Mouse (Mus musculus) liver, postnatal 0 days (tissue): ENCODE measurements around the gene Fbn1. TPM values are rescaled to one million over a fixed set of nuclear protein-coding genes. Genes with fewer than 3 reads are reported as not detected.

Source experiments
- ATAC-seq: fragments of 200-750 bp; cut with Nextera tagmentation; 2 replicates; pipeline ENCODE4 v1.8.0; 2017; ENCODE audit warnings: mild to moderate bottlenecking, moderate library complexity
- DNase-seq: peaks from one replicate; pipeline ENCODE4 v3.0.0-alpha.2; 2016
- H3K27ac ChIP-seq: fragments of 300-500 bp; sonication (generic); 2 replicates; pipeline ENCODE4 v1.5.1; 2014; ENCODE audit warnings: antibody characterized with exemption, moderate library complexity, mild to moderate bottlenecking, low read depth
- H3K27me3 ChIP-seq: fragments of 300-500 bp; sonication (generic); 2 replicates; pipeline ENCODE4 v1.6.1; 2014; ENCODE audit warnings: low read length, control low read depth, mixed read lengths; ENCODE audit not compliant: insufficient read depth
- H3K36me3 ChIP-seq: fragments of 300-500 bp; sonication (generic); replicated peaks from 2 replicates; pipeline ENCODE4 v1.6.1; 2014; ENCODE audit warnings: mild to moderate bottlenecking, control low read depth, low read length, moderate library complexity, mixed read lengths; ENCODE audit not compliant: insufficient read depth
- H3K4me1 ChIP-seq: fragments of 300-500 bp; sonication (generic); 2 replicates; pipeline ENCODE4 v1.6.1; 2014; ENCODE audit warnings: antibody characterized with exemption, mild to moderate bottlenecking, control low read depth; ENCODE audit not compliant: insufficient read depth
- H3K4me2 ChIP-seq: fragments of 300-500 bp; sonication (generic); 2 replicates; pipeline ENCODE4 v1.6.1; 2014; ENCODE audit warnings: low read depth, mild to moderate bottlenecking, low read length, moderate library complexity, mixed read lengths
- H3K4me3 ChIP-seq: fragments of 300-500 bp; sonication (generic); 2 replicates; pipeline ENCODE4 v1.5.1; 2014; ENCODE audit warnings: low read depth, low read length
- H3K9ac ChIP-seq: fragments of 300-500 bp; sonication (generic); replicated peaks from 2 replicates; pipeline ENCODE4 v1.6.1; 2014; ENCODE audit warnings: mild to moderate bottlenecking, moderate library complexity
- H3K9me3 ChIP-seq: fragments of 300-500 bp; sonication (generic); 2 replicates; pipeline ENCODE4 v1.6.1; 2016; ENCODE audit warnings: mild to moderate bottlenecking, control low read depth, low read length, mixed read lengths
- CTCF ChIP-seq: sonication (generic); IDR thresholded peaks from 2 replicates; pipeline ENCODE4 v1.5.1; 2016; ENCODE audit warnings: antibody characterized with exemption, low read depth
- EP300 ChIP-seq: IDR thresholded peaks from 2 replicates; pipeline ENCODE4 v1.6.1; 2016; ENCODE audit warnings: antibody characterized with exemption, low read depth, mild to moderate bottlenecking
- WGBS: fragments of 180-500 bp; shearing (Covaris S2); extraction: QIAGEN DNeasy Blood & Tissue Kit; methylation state at CpG from one replicate; pipeline ENCODE4 v1.1.7; 2014; ENCODE audit not compliant: insufficient replicate concordance; 5-methylcytosine and 5-hydroxymethylcytosine counted together
- polyA plus RNA-seq: library from polyadenylated mRNA; unstranded; fragments of >200 nt; fragmentation: Nextera tagmentation; extraction: Ambion mirVana; gene quantifications from 2 replicates; pipeline ENCODE4 v1.2.1, GENCODE M21; 2015

The Fbn1 gene
- polyA plus RNA-seq, 1 experiment from 2014 or later = 1.3 TPM

DNA sequence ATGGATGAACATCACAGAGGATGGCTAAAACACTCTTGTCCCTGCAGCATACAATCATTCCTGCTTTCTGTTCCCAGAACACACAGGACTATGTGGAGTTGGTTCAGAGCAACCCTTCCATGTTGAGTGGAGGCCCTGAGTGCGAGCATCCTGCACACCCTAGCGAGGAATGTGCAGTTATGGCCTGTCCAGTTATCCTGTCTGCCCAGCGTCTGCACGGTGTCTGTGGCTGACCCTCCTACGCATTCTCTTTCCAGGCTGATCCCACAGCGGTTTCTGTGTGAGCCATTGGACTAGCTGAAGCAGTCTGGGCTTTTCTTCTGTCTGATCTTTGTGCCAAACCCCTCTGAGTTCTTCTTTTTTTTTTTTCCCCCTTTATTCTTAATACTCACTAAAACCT lies 123.4 kb downstream of the Fbn1 start:
- Histone ChIP-seq H3K9me3 (no peaks in the 10 kb centered on the region), H3K9ac (no peak overlapping the region), H3K36me3 (no peaks in the 10 kb centered on the region), H3K27me3 (no peaks in the 10 kb centered on the region), H3K4me2 (no peak overlapping the region), H3K4me1 (no peaks in the 10 kb centered on the region), H3K4me3 (no peak overlapping the region), H3K27ac (no peak overlapping the region)
- WGBS = 83% methylated on average over 6 of the region's 6 CpGs
- DNase-seq (no peak), ATAC-seq (no peak)
- TF ChIP-seq EP300 = no peak
- TF ChIP-seq CTCF = no peak

DNA sequence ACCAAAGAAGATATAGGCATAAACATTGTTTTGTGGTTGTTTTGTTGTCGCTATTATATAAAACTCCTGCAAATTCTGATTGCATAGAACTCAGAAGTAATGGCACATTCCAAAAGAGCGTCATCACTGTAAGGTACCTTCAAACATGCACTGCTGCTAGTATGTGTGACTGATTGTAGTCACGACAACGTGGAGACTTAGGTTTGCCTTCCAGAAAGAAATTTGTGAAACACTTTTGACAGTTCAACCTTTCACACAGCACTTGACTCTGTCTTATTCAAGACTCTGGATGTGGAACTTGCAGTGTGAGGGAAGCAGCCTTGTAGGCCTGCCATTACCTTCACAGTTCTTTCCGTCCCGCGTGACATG lies 124.5 kb downstream of the Fbn1 start:
- no peak for ATAC-seq
- H3K4me3 ChIP-seq = no peak overlapping the region
- no peak overlapping the region for H3K9ac ChIP-seq
- H3K4me1 ChIP-seq = no peaks in the 10 kb centered on the region
- H3K27ac ChIP-seq = no peak overlapping the region
- 84% methylated on average over 7 of the region's 7 CpGs for WGBS
- TF ChIP-seq CTCF (no peak), EP300 (no peak)
- H3K4me2 ChIP-seq = no peak overlapping the region
- H3K9me3 ChIP-seq = no peaks in the 10 kb centered on the region
- no peaks in the 10 kb centered on the region for H3K27me3 ChIP-seq
- no peaks in the 10 kb centered on the region for H3K36me3 ChIP-seq
- no peak for DNase-seq

DNA sequence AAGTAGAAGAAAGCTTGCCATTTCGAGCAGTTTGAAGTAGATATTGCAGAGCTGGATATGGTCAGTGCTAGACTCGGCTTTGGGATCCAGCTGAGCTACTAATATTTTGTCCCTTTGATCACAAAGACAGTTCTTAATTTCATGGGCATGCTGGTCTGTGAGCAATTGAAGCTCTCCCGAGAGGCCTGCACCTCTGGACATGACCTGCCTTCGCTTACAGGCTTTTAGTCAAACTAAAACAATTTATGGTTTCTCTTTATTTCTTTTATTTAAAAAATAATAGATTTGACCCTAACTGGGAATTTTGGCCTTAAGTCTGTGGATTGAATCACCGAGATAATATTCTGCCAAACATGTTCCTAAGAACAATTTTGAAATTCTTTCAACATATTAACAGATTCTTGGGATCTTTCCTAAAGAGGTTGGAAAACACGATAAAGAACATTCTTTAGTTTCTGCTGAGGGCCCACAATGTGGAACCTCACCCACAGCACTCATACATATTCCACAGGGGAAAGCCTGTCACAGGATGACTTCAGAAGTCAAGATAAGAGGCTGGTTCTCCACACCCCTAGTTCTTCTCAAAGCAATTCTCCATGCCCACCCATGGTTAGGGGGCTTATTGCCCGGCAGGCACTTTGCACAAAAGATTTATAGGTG lies 125.0 kb downstream of the Fbn1 start:
- 69% methylated on average over 7 of the region's 7 CpGs for WGBS
- Histone ChIP-seq H3K9me3 (no peaks in the 10 kb centered on the region), H3K4me3 (no peak overlapping the region), H3K4me1 (no peaks in the 10 kb centered on the region), H3K9ac (no peak overlapping the region), H3K27ac (no peak overlapping the region), H3K27me3 (no peaks in the 10 kb centered on the region), H3K4me2 (no peak overlapping the region), H3K36me3 (no peaks in the 10 kb centered on the region)
- no peak for TF ChIP-seq CTCF
- TF ChIP-seq EP300 = no peak
- DNase-seq = no peak
- ATAC-seq = no peak

DNA sequence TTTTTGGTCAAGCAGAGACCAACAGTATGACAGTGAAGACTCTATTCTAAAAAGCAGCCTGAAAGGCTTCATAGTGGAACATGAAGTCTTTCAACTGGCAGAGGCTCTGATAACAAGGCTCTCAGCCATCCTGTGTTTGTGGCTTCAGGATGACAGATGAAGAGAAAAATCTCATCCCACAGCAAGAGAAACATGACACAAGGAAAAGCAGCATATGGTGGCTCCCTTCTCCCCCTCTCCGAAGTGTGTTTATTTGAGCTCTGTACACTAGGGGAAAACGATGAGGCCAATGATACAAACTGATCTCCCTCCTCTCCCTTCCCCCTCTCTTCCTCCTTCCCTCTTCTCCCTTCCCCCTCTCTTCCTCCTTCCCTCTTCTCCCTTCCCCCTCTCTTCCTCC lies 127.7 kb downstream of the Fbn1 start:
- WGBS = 61% methylated on average over 2 of the region's 2 CpGs
- H3K9ac ChIP-seq = no peak overlapping the region
- H3K36me3 ChIP-seq = no peaks in the 10 kb centered on the region
- H3K4me3 ChIP-seq = no peak overlapping the region
- no peak for DNase-seq
- no peak overlapping the region for H3K27ac ChIP-seq
- H3K27me3 ChIP-seq = no peaks in the 10 kb centered on the region
- H3K4me2 ChIP-seq = no peak overlapping the region
- no peak for ATAC-seq
- no peaks in the 10 kb centered on the region for H3K9me3 ChIP-seq
- no peak for TF ChIP-seq CTCF
- no peak for TF ChIP-seq EP300
- no peaks in the 10 kb centered on the region for H3K4me1 ChIP-seq

DNA sequence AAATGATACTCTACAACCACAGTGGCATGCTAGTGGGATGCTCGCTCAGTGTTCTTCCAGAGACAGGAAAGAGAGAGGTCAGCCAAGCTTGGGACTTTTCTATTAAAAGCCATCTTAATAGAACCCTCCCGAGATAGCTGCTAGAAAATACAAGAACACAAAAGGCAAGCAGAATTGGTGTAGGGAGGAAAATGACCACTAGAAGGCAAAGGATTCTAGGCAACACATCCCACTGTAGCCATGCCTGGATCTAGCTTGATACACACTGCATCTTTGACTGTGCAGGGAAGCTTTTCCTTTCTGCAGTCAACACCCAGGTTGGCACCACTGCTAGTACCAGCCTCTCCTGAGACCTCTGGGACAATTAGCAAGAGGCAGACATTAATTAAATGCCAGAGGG lies 128.6 kb downstream of the Fbn1 start:
- H3K27ac ChIP-seq = no peak overlapping the region
- no peaks in the 10 kb centered on the region for H3K4me1 ChIP-seq
- TF ChIP-seq EP300 (no peak), CTCF (no peak)
- no peaks in the 10 kb centered on the region for H3K9me3 ChIP-seq
- ATAC-seq (no peak), DNase-seq (no peak)
- H3K4me3 ChIP-seq = no peak overlapping the region
- H3K36me3 ChIP-seq = no peaks in the 10 kb centered on the region
- WGBS = 67% methylated on average over 2 of the region's 2 CpGs
- H3K4me2 ChIP-seq = no peak overlapping the region
- H3K9ac ChIP-seq = no peak overlapping the region
- H3K27me3 ChIP-seq = no peaks in the 10 kb centered on the region

DNA sequence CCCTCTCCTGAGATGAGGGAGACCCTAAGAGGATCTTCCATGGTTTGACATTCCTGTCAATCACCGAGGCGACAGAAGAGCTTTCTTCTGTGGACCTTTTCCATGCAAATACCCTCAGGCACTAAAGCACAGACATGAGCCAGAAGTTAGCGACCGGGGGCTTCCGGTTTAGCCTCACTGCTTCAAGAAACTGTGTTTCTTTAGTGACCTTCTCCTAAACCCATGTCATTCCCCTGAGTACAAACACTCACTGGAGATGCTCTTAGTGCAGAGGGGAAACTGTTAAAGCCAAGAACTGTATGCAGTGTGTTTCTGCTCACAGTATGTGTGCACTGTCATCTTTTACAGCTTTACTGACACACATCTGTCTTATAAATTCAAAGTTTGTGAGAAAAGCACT lies 131.9 kb downstream of the Fbn1 start:
- no peak overlapping the region for H3K9ac ChIP-seq
- H3K27ac ChIP-seq = no peak overlapping the region
- no peaks in the 10 kb centered on the region for H3K9me3 ChIP-seq
- no peaks in the 10 kb centered on the region for H3K27me3 ChIP-seq
- ATAC-seq (no peak), DNase-seq (no peak)
- no peak overlapping the region for H3K4me3 ChIP-seq
- no peak overlapping the region for H3K4me2 ChIP-seq
- no peaks in the 10 kb centered on the region for H3K36me3 ChIP-seq
- TF ChIP-seq CTCF (no peak), EP300 (no peak)
- H3K4me1 ChIP-seq = no peaks in the 10 kb centered on the region
- WGBS = 86% methylated on average over 5 of the region's 5 CpGs

DNA sequence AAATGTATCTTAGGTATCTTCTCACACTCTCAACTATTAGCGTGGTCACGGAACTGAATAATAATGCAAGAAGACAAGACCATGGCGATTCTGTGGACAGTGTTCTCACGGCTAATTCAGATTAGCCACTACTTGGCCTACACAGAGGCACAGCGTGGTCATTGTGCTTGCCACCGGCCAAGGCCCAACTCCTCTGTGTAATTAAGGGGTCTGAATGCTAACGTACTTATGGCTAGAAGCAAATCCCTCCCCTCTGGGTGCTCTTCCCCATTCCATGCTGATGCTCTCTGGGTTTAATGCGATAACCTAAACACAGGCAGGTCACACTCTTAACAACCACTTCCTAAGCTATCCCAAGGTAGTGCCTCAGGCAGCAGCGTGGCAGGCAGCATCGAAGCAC lies 132.5 kb downstream of the Fbn1 start:
- TF ChIP-seq EP300 (no peak), CTCF (no peak)
- no peaks in the 10 kb centered on the region for H3K27me3 ChIP-seq
- no peak overlapping the region for H3K9ac ChIP-seq
- no peak for ATAC-seq
- no peak overlapping the region for H3K27ac ChIP-seq
- H3K9me3 ChIP-seq = no peaks in the 10 kb centered on the region
- no peaks in the 10 kb centered on the region for H3K36me3 ChIP-seq
- H3K4me3 ChIP-seq = no peak overlapping the region
- H3K4me1 ChIP-seq = no peaks in the 10 kb centered on the region
- WGBS = 78% methylated on average over 10 of the region's 10 CpGs
- no peak for DNase-seq
- H3K4me2 ChIP-seq = no peak overlapping the region
